Mouse (Mus musculus): ENCODE measurements around the gene Sdccag8. TPM values are rescaled to one million over a fixed set of nuclear protein-coding genes. Genes with fewer than 3 reads are reported as not detected.

The Sdccag8 gene
- polyA plus RNA-seq, 1 experiment from 2014 or later = 8.7 TPM

- WGBS = 83% methylated on average over 4 of the region's 4 CpGs
Measured at GRCm38 (mm10) chr1:176816728-176817127, 2.3 kb downstream of the Sdccag8 start.

DNA sequence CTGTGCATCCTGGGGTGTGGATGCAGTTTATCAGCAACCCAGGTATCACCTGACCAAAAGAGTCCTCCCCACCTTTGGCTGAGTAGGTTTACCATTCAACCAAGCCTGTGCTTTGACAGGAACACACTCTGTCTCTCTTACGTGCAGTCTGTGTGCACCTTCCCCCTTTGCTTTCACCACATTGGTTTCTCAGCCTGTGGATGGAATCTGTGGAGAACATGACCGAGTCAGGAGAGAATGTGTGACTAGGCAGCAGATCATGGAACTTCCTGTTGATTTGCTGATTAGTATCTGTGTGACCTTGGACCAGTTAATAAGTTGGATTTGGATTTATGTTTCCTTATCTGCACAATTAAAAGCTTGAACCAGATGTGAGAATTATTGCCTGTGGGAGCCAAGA lies 3.7 kb downstream of the Sdccag8 start:
- Histone ChIP-seq H3K4me2 (no peak overlapping the region), H3K27ac (replicated peaks) (peak overlapping the region; percentile 66), H3K4me1 (peaks cover 49% of the 10 kb centered on the region), H3K4me3 (no peak overlapping the region), H3K27me3 (replicated peaks) (no peaks in the 10 kb centered on the region), H3K36me3 (no peaks in the 10 kb centered on the region), H3K9ac (no peak overlapping the region), H3K9me3 (no peaks in the 10 kb centered on the region)
- ATAC-seq (ENCODE audit: extremely low read depth, insufficient number of reproducible peaks, low FRiP score, low TSS enrichment) = no peak
- 53% methylated on average over 2 of the region's 2 CpGs for WGBS

More at GRCm38 (mm10) chr1:176816728-176817127, 2.3 kb downstream of the Sdccag8 start:
- no peaks in the 10 kb centered on the region for H3K27me3 ChIP-seq (replicated peaks)
- H3K4me3 ChIP-seq = no peak overlapping the region
- H3K9ac ChIP-seq = no peak overlapping the region
- no peak for ATAC-seq (ENCODE audit: extremely low read depth, insufficient number of reproducible peaks, low FRiP score, low TSS enrichment)
- H3K36me3 ChIP-seq = no peaks in the 10 kb centered on the region
- no peak overlapping the region for H3K4me2 ChIP-seq
- no peaks in the 10 kb centered on the region for H3K9me3 ChIP-seq
- H3K4me1 ChIP-seq = peaks cover 42% of the 10 kb centered on the region
- H3K27ac ChIP-seq (replicated peaks) = no peak overlapping the region

DNA sequence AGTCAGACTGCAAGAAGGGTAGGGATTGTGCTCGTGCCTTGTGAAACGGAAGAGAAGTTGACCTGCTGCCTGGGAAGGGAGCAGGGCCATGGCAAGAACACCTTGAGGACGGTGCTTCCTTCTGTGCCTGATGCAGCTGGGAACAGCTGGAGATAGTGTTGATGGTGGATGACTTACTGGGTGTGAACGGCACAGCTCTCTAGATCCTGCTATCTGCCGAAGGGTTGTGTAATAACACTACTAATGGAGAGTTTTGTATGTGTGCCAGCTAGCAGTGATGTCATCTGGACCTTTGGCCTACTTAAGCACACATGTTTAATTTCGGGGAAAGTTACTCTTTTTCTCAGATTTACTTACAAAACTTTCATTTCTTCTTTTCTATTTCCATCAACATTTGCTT lies 4.3 kb downstream of the Sdccag8 start:
- Histone ChIP-seq H3K36me3 (no peaks in the 10 kb centered on the region), H3K4me1 (peaks cover 54% of the 10 kb centered on the region), H3K4me3 (no peak overlapping the region), H3K4me2 (peak overlapping the region; percentile 12; the same call in 1 of the 2 replicates), H3K9me3 (no peaks in the 10 kb centered on the region), H3K9ac (no peak overlapping the region; the same call in 1 of the 2 replicates), H3K27me3 (replicated peaks) (no peaks in the 10 kb centered on the region), H3K27ac (replicated peaks) (peak overlapping the region; percentile 66)
- ATAC-seq (ENCODE audit: extremely low read depth, insufficient number of reproducible peaks, low FRiP score, low TSS enrichment) = no peak
- 36% methylated on average over 6 of the region's 6 CpGs for WGBS

GRCm38 (mm10) chr1:176821929-176822328 lies 7.5 kb downstream of the Sdccag8 start:
- 0% methylated on average over 1 of the region's 1 CpGs for WGBS
- Histone ChIP-seq H3K27ac (replicated peaks) (peak overlapping the region; percentile 56), H3K4me2 (peak overlapping the region; percentile 39), H3K9me3 (no peaks in the 10 kb centered on the region), H3K36me3 (no peaks in the 10 kb centered on the region), H3K27me3 (replicated peaks) (no peaks in the 10 kb centered on the region), H3K9ac (no peak overlapping the region), H3K4me3 (no peak overlapping the region), H3K4me1 (peaks cover 58% of the 10 kb centered on the region)
- no peak for ATAC-seq (ENCODE audit: extremely low read depth, insufficient number of reproducible peaks, low FRiP score, low TSS enrichment)

DNA sequence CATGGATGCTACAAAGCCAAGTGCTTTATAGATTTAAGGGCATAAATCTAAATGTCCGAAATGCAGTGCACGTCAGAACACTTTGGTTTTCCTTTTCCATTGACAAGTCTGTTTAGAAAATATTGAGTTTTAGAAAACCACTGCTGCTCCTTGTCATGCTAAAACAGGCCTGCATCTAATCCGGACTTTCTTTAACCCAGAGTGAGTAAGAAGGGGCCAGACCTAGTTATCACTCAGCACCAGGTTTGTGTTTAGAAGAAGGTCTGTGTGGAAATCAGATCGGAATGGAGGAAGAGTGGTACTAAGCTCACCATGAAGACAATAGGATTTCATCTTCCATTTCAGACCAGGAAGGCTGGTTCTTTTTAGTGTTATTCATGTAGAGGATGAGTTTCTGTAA lies 8.5 kb downstream of the Sdccag8 start:
- no peaks in the 10 kb centered on the region for H3K36me3 ChIP-seq
- no peak overlapping the region for H3K4me2 ChIP-seq
- no peak overlapping the region for H3K9ac ChIP-seq
- no peaks in the 10 kb centered on the region for H3K9me3 ChIP-seq
- no peak for ATAC-seq (ENCODE audit: extremely low read depth, insufficient number of reproducible peaks, low FRiP score, low TSS enrichment)
- 50% methylated on average over 4 of the region's 4 CpGs for WGBS
- peaks cover 64% of the 10 kb centered on the region for H3K4me1 ChIP-seq
- H3K27me3 ChIP-seq (replicated peaks) = no peaks in the 10 kb centered on the region
- no peak overlapping the region for H3K4me3 ChIP-seq
- peak overlapping the region; percentile 45 for H3K27ac ChIP-seq (replicated peaks)

DNA sequence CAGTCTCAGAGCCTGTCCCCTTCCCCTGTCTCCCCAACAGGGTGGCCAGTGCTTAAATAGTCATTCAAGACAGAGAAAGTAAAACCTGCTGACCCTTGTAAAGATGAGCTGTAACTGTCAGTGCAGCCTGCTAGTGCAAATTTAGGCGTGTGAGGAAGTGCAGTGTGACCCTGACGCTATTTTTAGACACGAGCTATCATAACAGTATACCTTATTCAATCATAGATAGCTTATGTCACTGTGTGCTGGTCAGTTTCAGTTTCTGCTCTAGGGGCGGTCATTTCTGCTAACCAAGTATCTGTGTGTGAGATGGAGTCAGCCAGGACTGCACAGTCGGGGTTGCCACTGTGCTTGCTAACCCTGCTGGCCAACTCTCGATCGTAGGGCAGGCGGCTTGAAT lies 9.4 kb downstream of the Sdccag8 start:
- Histone ChIP-seq H3K4me1 (peaks cover 58% of the 10 kb centered on the region), H3K36me3 (no peaks in the 10 kb centered on the region), H3K4me2 (peak overlapping the region; percentile 47), H3K9ac (peak overlapping the region; percentile 17; the same call in 1 of the 2 replicates), H3K9me3 (no peaks in the 10 kb centered on the region), H3K27ac (replicated peaks) (peak overlapping the region; percentile 16), H3K27me3 (replicated peaks) (no peaks in the 10 kb centered on the region), H3K4me3 (no peak overlapping the region)
- ATAC-seq (ENCODE audit: extremely low read depth, insufficient number of reproducible peaks, low FRiP score, low TSS enrichment) = no peak
- WGBS = 26% methylated on average over 8 of the region's 8 CpGs

DNA sequence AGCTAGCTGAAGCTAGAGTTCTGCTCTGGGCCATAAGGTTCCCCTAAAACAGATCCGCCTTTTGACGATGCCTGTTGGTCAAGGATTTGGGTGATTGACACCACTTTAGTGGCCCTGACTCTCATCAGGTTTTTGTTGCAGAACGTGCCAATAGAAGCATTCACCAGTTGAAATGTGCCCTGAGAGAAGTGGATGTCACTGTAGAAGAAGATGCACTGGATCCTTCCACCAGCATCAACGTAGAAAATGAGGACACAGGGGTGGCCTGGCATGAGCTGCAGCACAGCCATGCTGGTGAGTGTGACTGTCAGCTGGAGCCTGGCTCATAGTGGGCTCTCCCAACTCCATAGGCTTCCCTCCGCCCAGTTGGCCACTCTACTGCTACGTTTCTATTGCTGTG lies 10.2 kb downstream of the Sdccag8 start:
- WGBS = 80% methylated on average over 6 of the region's 6 CpGs
- no peaks in the 10 kb centered on the region for H3K27me3 ChIP-seq (replicated peaks)
- ATAC-seq (ENCODE audit: extremely low read depth, insufficient number of reproducible peaks, low FRiP score, low TSS enrichment) = no peak
- no peak overlapping the region; the same call in 1 of the 2 replicates for H3K4me2 ChIP-seq
- H3K9me3 ChIP-seq = no peaks in the 10 kb centered on the region
- H3K36me3 ChIP-seq = peaks cover 4% of the 10 kb centered on the region
- no peak overlapping the region for H3K4me3 ChIP-seq
- H3K27ac ChIP-seq (replicated peaks) = peak overlapping the region; percentile 16; the same call in 1 of the 2 replicates
- H3K4me1 ChIP-seq = peaks cover 58% of the 10 kb centered on the region
- H3K9ac ChIP-seq = no peak overlapping the region

GRCm38 (mm10) chr1:176825084-176825483 lies 10.6 kb downstream of the Sdccag8 start:
- no peaks in the 10 kb centered on the region for H3K27me3 ChIP-seq (replicated peaks)
- H3K9ac ChIP-seq = no peak overlapping the region
- H3K36me3 ChIP-seq = peaks cover 4% of the 10 kb centered on the region
- ATAC-seq (ENCODE audit: extremely low read depth, insufficient number of reproducible peaks, low FRiP score, low TSS enrichment) = no peak
- H3K4me3 ChIP-seq = no peak overlapping the region
- 90% methylated on average over 4 of the region's 4 CpGs for WGBS
- H3K9me3 ChIP-seq = no peaks in the 10 kb centered on the region
- H3K4me1 ChIP-seq = peaks cover 58% of the 10 kb centered on the region
- H3K4me2 ChIP-seq = no peak overlapping the region
- H3K27ac ChIP-seq (replicated peaks) = no peak overlapping the region

- Histone ChIP-seq H3K27me3 (replicated peaks) (no peaks in the 10 kb centered on the region), H3K9me3 (no peaks in the 10 kb centered on the region), H3K36me3 (peaks cover 4% of the 10 kb centered on the region), H3K4me2 (no peak overlapping the region), H3K4me3 (no peak overlapping the region), H3K27ac (replicated peaks) (no peak overlapping the region), H3K4me1 (peaks cover 48% of the 10 kb centered on the region), H3K9ac (no peak overlapping the region)
- ATAC-seq (ENCODE audit: extremely low read depth, insufficient number of reproducible peaks, low FRiP score, low TSS enrichment) = no peak
- 74% methylated on average over 11 of the region's 11 CpGs for WGBS
Measured at GRCm38 (mm10) chr1:176826186-176826585, 11.7 kb downstream of the Sdccag8 start.

DNA sequence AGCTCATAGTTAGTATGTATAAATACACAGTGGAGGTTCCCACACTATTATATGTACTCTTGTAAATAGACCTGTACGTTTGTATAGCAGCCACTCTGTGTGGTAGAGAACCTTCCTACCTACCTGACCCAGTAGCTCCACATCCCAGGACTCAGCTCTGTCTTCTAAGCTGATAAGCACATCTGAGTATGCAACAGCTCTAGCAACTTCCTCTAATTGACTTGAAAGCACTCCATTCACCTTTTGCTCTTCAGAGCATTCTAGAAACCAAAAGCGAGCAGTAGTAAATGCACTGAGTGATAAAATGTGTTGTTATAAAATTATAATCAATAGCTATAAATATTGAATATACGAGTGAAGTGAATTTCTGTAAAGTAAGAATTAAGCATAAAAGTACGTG lies 12.5 kb downstream of the Sdccag8 start:
- WGBS = 75% methylated on average over 4 of the region's 4 CpGs
- no peaks in the 10 kb centered on the region for H3K9me3 ChIP-seq
- peaks cover 40% of the 10 kb centered on the region for H3K4me1 ChIP-seq
- no peak overlapping the region for H3K27ac ChIP-seq (replicated peaks)
- no peak overlapping the region for H3K4me3 ChIP-seq
- ATAC-seq (ENCODE audit: extremely low read depth, insufficient number of reproducible peaks, low FRiP score, low TSS enrichment) = no peak
- H3K36me3 ChIP-seq = peaks cover 4% of the 10 kb centered on the region
- H3K9ac ChIP-seq = no peak overlapping the region
- no peaks in the 10 kb centered on the region for H3K27me3 ChIP-seq (replicated peaks)
- H3K4me2 ChIP-seq = no peak overlapping the region

GRCm38 (mm10) chr1:176827365-176827764 lies 12.9 kb downstream of the Sdccag8 start:
- Histone ChIP-seq H3K4me1 (peaks cover 36% of the 10 kb centered on the region), H3K9ac (no peak overlapping the region), H3K4me2 (no peak overlapping the region), H3K27ac (replicated peaks) (no peak overlapping the region), H3K9me3 (no peaks in the 10 kb centered on the region), H3K27me3 (replicated peaks) (no peaks in the 10 kb centered on the region), H3K36me3 (peaks cover 4% of the 10 kb centered on the region), H3K4me3 (no peak overlapping the region)
- ATAC-seq (ENCODE audit: extremely low read depth, insufficient number of reproducible peaks, low FRiP score, low TSS enrichment) = no peak
- 39% methylated on average over 4 of the region's 4 CpGs for WGBS

DNA sequence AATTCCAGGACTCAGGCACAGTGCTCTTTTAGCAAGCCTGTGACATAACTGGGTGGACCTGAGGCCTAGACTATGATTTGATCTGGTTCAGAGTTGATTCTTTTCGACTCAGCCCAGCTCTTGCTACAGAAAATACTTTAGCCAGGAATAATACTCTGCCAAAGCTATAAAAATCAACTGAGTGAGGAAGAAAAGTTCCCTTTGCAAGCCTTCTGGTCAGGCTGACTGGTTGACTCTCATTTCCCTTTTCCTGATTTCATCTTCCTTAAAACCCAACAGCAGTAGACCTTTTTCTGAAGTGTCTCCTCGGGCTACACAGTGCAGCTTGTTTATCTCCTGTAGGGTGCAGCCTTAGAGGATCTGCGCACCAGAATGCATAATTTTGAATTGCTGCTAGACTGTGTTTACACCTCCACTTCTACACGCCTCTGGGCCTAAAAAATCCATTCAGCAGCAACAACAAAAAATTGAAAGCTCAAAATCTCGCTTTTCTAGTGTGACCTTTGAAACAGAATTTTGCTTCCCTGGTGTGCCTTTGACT lies 13.6 kb downstream of the Sdccag8 start:
- Histone ChIP-seq H3K36me3 (peaks cover 4% of the 10 kb centered on the region), H3K27me3 (replicated peaks) (no peaks in the 10 kb centered on the region), H3K9me3 (no peaks in the 10 kb centered on the region), H3K9ac (no peak overlapping the region), H3K27ac (replicated peaks) (0 out of 2 replicates have a peak overlapping the region, but pooled peaks have one; percentile 15), H3K4me3 (no peak overlapping the region), H3K4me2 (no peak overlapping the region), H3K4me1 (peaks cover 32% of the 10 kb centered on the region)
- WGBS = 74% methylated on average over 5 of the region's 5 CpGs
- no peak for ATAC-seq (ENCODE audit: extremely low read depth, insufficient number of reproducible peaks, low FRiP score, low TSS enrichment)
